Mouse (Mus musculus) forebrain, embryonic 14.5 days (tissue): ENCODE measurements around the gene Kalrn. TPM values are rescaled to one million over a fixed set of nuclear protein-coding genes. Genes with fewer than 3 reads are reported as not detected.

Source experiments
- ATAC-seq: fragments of 200-750 bp; cut with Nextera tagmentation; 2 replicates; pipeline ENCODE4 v1.8.0; 2017; ENCODE audit warnings: mild to moderate bottlenecking, moderate library complexity
- DNase-seq: peaks from one replicate; pipeline ENCODE4 v3.0.0-alpha.2; 2015; ENCODE audit warnings: low spot score
- H3K27ac ChIP-seq: fragments of 300-500 bp; sonication (generic); 2 replicates; pipeline ENCODE4 v1.5.1; 2014; ENCODE audit warnings: low read depth, mild to moderate bottlenecking, control low read depth, low read length, moderate library complexity
- H3K27me3 ChIP-seq: fragments of 300-500 bp; sonication (generic); replicated peaks from 2 replicates; pipeline ENCODE4 v1.6.1; 2014; ENCODE audit warnings: low read length, control low read depth, mixed read lengths; ENCODE audit not compliant: control insufficient read depth, insufficient read depth
- H3K36me3 ChIP-seq: fragments of 300-500 bp; sonication (generic); 2 replicates; pipeline ENCODE4 v1.6.1; 2014; ENCODE audit warnings: low read length, control low read depth; ENCODE audit not compliant: control insufficient read depth, insufficient read depth
- H3K4me1 ChIP-seq: fragments of 300-500 bp; sonication (generic); 2 replicates; pipeline ENCODE4 v1.6.1; 2014; ENCODE audit warnings: antibody characterized with exemption, low read length, control low read depth; ENCODE audit not compliant: control insufficient read depth, insufficient read depth
- H3K4me2 ChIP-seq: fragments of 300-500 bp; sonication (generic); 2 replicates; pipeline ENCODE4 v1.6.1; 2014; ENCODE audit warnings: mild to moderate bottlenecking, control low read depth, low read length
- H3K4me3 ChIP-seq: fragments of 300-500 bp; sonication (generic); 2 replicates; pipeline ENCODE4 v1.5.1; 2014; ENCODE audit warnings: low read depth, low read length, control low read depth
- H3K9ac ChIP-seq: fragments of 300-500 bp; sonication (generic); 2 replicates; pipeline ENCODE4 v1.6.1; 2014; ENCODE audit warnings: mild to moderate bottlenecking, low read length, control low read depth, moderate library complexity
- H3K9me3 ChIP-seq: fragments of 300-500 bp; sonication (generic); replicated peaks from 2 replicates; pipeline ENCODE4 v1.6.1; 2016; ENCODE audit warnings: low read length, control low read depth, mixed read lengths; ENCODE audit not compliant: control insufficient read depth
- WGBS: fragments of 180-500 bp; shearing (Covaris S2); extraction: QIAGEN DNeasy Blood & Tissue Kit; methylation state at CpG from one replicate; pipeline ENCODE4 v1.1.7; 2014; 5-methylcytosine and 5-hydroxymethylcytosine counted together
- polyA plus RNA-seq: library from polyadenylated mRNA; unstranded; fragments of >200 nt; fragmentation: Nextera tagmentation; extraction: Ambion mirVana; gene quantifications from 2 replicates; pipeline ENCODE4 v1.2.1, GENCODE M21; 2014

The Kalrn gene
- polyA plus RNA-seq, 1 experiment from 2014 or later, result 19.7 TPM

- H3K27ac ChIP-seq, result no peak overlapping the region
- 67% methylated on average over 5 of the region's 5 CpGs for WGBS
- DNase-seq (no peak), ATAC-seq (0 out of 2 replicates have a peak, but pooled peaks have one; percentile 37)
- peaks cover 13% of the 10 kb centered on the region; the same call in 1 of the 2 replicates for H3K36me3 ChIP-seq
- H3K4me1 ChIP-seq, result peaks cover 4% of the 10 kb centered on the region; the same call in 1 of the 2 replicates
- no peaks in the 10 kb centered on the region for H3K27me3 ChIP-seq
- no peak overlapping the region for H3K9ac ChIP-seq
- H3K4me2 ChIP-seq, result no peak overlapping the region
- H3K9me3 ChIP-seq, result no peaks in the 10 kb centered on the region
- no peak overlapping the region for H3K4me3 ChIP-seq
Measured at GRCm38 (mm10) chr16:34389520-34390271, 183.6 kb downstream of the Kalrn start.

- Histone ChIP-seq H3K4me1 (peaks cover 4% of the 10 kb centered on the region; the same call in 1 of the 2 replicates), H3K27ac (no peak overlapping the region), H3K4me2 (no peak overlapping the region), H3K9ac (no peak overlapping the region), H3K4me3 (no peak overlapping the region), H3K27me3 (no peaks in the 10 kb centered on the region), H3K9me3 (no peaks in the 10 kb centered on the region), H3K36me3 (peaks cover 17% of the 10 kb centered on the region; the same call in 1 of the 2 replicates)
- DNase-seq (no peak), ATAC-seq (no peak)
- 85% methylated on average over 6 of the region's 6 CpGs for WGBS
Measured at GRCm38 (mm10) chr16:34388871-34389270, 184.5 kb downstream of the Kalrn start.

- 97% methylated on average over 8 of the region's 8 CpGs for WGBS
- DNase-seq (no peak), ATAC-seq (no peak)
- Histone ChIP-seq H3K9ac (no peak overlapping the region), H3K36me3 (peaks cover 17% of the 10 kb centered on the region; the same call in 1 of the 2 replicates), H3K9me3 (no peaks in the 10 kb centered on the region), H3K27me3 (no peaks in the 10 kb centered on the region), H3K4me2 (no peak overlapping the region), H3K4me3 (no peak overlapping the region), H3K27ac (no peak overlapping the region), H3K4me1 (peaks cover 8% of the 10 kb centered on the region)
Measured at GRCm38 (mm10) chr16:34385065-34385464, 188.3 kb downstream of the Kalrn start.

- peaks cover 13% of the 10 kb centered on the region; the same call in 1 of the 2 replicates for H3K36me3 ChIP-seq
- DNase-seq (no peak), ATAC-seq (no peak)
- no peak overlapping the region for H3K4me2 ChIP-seq
- no peaks in the 10 kb centered on the region for H3K27me3 ChIP-seq
- peaks cover 5% of the 10 kb centered on the region; the same call in 1 of the 2 replicates for H3K4me1 ChIP-seq
- H3K4me3 ChIP-seq, result no peak overlapping the region
- H3K9ac ChIP-seq, result no peak overlapping the region
- 81% methylated on average over 4 of the region's 4 CpGs for WGBS
- no peak overlapping the region for H3K27ac ChIP-seq
- no peaks in the 10 kb centered on the region for H3K9me3 ChIP-seq
Measured at GRCm38 (mm10) chr16:34382992-34383391, 190.3 kb downstream of the Kalrn start.

- H3K27ac ChIP-seq, result no peak overlapping the region
- ATAC-seq (no peak), DNase-seq (no peak)
- no peaks in the 10 kb centered on the region for H3K9me3 ChIP-seq
- no peaks in the 10 kb centered on the region for H3K36me3 ChIP-seq
- no peak overlapping the region for H3K4me2 ChIP-seq
- no peaks in the 10 kb centered on the region for H3K27me3 ChIP-seq
- H3K4me1 ChIP-seq, result peaks cover 5% of the 10 kb centered on the region; the same call in 1 of the 2 replicates
- 87% methylated on average over 12 of the region's 12 CpGs for WGBS
- H3K4me3 ChIP-seq, result no peak overlapping the region
- no peak overlapping the region for H3K9ac ChIP-seq
Measured at GRCm38 (mm10) chr16:34376166-34376857, 197.0 kb downstream of the Kalrn start.

GRCm38 (mm10) chr16:34373519-34373918 lies 199.8 kb downstream of the Kalrn start:
- H3K36me3 ChIP-seq, result no peaks in the 10 kb centered on the region
- ATAC-seq, result no peak
- no peak for DNase-seq
- no peaks in the 10 kb centered on the region for H3K9me3 ChIP-seq
- WGBS, result 63% methylated on average over 4 of the region's 4 CpGs
- no peak overlapping the region for H3K4me3 ChIP-seq
- H3K9ac ChIP-seq, result no peak overlapping the region
- no peak overlapping the region for H3K27ac ChIP-seq
- no peaks in the 10 kb centered on the region for H3K27me3 ChIP-seq
- no peak overlapping the region for H3K4me2 ChIP-seq
- no peaks in the 10 kb centered on the region for H3K4me1 ChIP-seq

GRCm38 (mm10) chr16:34372103-34372741 lies 201.1 kb downstream of the Kalrn start:
- Histone ChIP-seq H3K4me2 (no peak overlapping the region), H3K9me3 (no peaks in the 10 kb centered on the region), H3K36me3 (no peaks in the 10 kb centered on the region), H3K27ac (no peak overlapping the region), H3K4me1 (no peaks in the 10 kb centered on the region), H3K9ac (no peak overlapping the region), H3K27me3 (no peaks in the 10 kb centered on the region), H3K4me3 (no peak overlapping the region)
- WGBS, result 86% methylated on average over 15 of the region's 15 CpGs
- no peak for ATAC-seq
- no peak for DNase-seq

- Histone ChIP-seq H3K9me3 (no peaks in the 10 kb centered on the region), H3K27ac (no peak overlapping the region), H3K9ac (no peak overlapping the region), H3K27me3 (no peaks in the 10 kb centered on the region), H3K4me1 (no peaks in the 10 kb centered on the region), H3K4me3 (no peak overlapping the region), H3K36me3 (peaks cover 17% of the 10 kb centered on the region), H3K4me2 (no peak overlapping the region)
- ATAC-seq, result no peak
- 86% methylated on average over 4 of the region's 4 CpGs for WGBS
- DNase-seq, result no peak
Measured at GRCm38 (mm10) chr16:34359206-34359605, 214.1 kb downstream of the Kalrn start.
